Mouse (Mus musculus): ENCODE results near the gene Srpk1.

GRCm38 (mm10) chr17:28624841-28625240, 2.3 kb upstream of the Srpk1 start:
- no peak for TF ChIP-seq USF1 (IDR thresholded peaks at IDR 0.05; ENCODE audit: low read depth, low read length)
- TF ChIP-seq ZNF384 (IDR thresholded peaks at IDR 0.05; ENCODE audit: low read depth, low read length): no peak
- no peak for TF ChIP-seq CTCF (IDR thresholded peaks at IDR 0.05 in 2 of 3, conservative IDR thresholded peaks at IDR 0.05 in 1 of 3; ENCODE audit: control insufficient read depth in 1 of 3, insufficient read depth in 1 of 3, low read depth in 2 of 3, low read length in 3 of 3, poor library complexity in 1 of 3, severe bottlenecking in 1 of 3)

All from MEL (cell line).